Mouse (Mus musculus) E14TG2a.4 (cell line): ENCODE results near the gene Adgrl3.

ENCODE experiments used
- H3K27me3 ChIP-seq: 2 replicates; pipeline ENCODE4 v1.6.1; 2014; ENCODE audit warnings: low read length, control low read depth; ENCODE audit not compliant: insufficient read depth
- H3K36me3 ChIP-seq: 2 replicates; pipeline ENCODE4 v1.6.1; 2014; ENCODE audit warnings: low read length, control low read depth; ENCODE audit not compliant: insufficient read depth
- H3K4me1 ChIP-seq: replicated peaks from 2 replicates; pipeline ENCODE4 v1.6.1; 2014; ENCODE audit warnings: low read depth, low read length, control low read depth
- H3K4me3 ChIP-seq: replicated peaks from 2 replicates; pipeline ENCODE4 v1.5.1; 2014; ENCODE audit warnings: mild to moderate bottlenecking, low read length
- H3K9me3 ChIP-seq: 2 replicates; pipeline ENCODE4 v1.6.1; 2014; ENCODE audit warnings: low read length, control low read depth
- CTCF ChIP-seq: conservative IDR thresholded peaks from 2 replicates; pipeline ENCODE4 v1.5.1; 2014; ENCODE audit warnings: low read length
- NANOG ChIP-seq: IDR thresholded peaks from 2 replicates; pipeline ENCODE4 v1.6.1; 2014; ENCODE audit warnings: borderline replicate concordance, low read length, mixed read lengths
- POU5F1 ChIP-seq: IDR thresholded peaks from 2 replicates; pipeline ENCODE4 v1.6.1; 2014; ENCODE audit warnings: low read length, borderline replicate concordance

Gene Adgrl3

GRCm38 (mm10) chr5:81156281-81156680 lies 136.3 kb downstream of the Adgrl3 start:
- Histone ChIP-seq H3K27me3 (no peaks in the 10 kb centered on the region), H3K4me3 (no peak overlapping the region), H3K4me1 (peaks cover 5% of the 10 kb centered on the region; the same call in 1 of the 2 replicates), H3K36me3 (no peaks in the 10 kb centered on the region), H3K9me3 (no peaks in the 10 kb centered on the region)
- no peak for TF ChIP-seq POU5F1
- TF ChIP-seq CTCF, result no peak
- no peak for TF ChIP-seq NANOG

DNA sequence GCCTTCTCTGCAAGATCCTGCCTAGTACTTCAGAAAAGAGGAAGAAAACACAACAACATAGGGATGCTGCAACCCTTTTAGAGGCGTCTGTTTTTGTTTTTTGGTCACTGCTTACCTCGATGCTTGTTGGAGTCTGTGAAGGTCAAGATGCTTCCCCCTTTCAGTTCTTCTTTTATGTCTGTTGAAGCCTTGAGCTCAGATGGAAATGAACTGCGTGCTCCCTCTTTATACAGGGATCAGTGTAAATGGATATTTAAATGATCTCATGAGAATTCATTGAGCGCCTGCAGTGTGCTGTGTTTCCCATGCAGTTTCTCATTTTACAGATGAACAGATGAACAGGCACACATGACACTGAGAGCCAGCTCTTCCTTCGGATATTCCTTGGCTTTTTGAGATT lies 136.9 kb downstream of the Adgrl3 start:
- Histone ChIP-seq H3K4me3 (no peak overlapping the region), H3K4me1 (peaks cover 5% of the 10 kb centered on the region; the same call in 1 of the 2 replicates), H3K27me3 (no peaks in the 10 kb centered on the region), H3K36me3 (no peaks in the 10 kb centered on the region), H3K9me3 (no peaks in the 10 kb centered on the region)
- TF ChIP-seq CTCF (no peak), NANOG (no peak), POU5F1 (no peak)

DNA sequence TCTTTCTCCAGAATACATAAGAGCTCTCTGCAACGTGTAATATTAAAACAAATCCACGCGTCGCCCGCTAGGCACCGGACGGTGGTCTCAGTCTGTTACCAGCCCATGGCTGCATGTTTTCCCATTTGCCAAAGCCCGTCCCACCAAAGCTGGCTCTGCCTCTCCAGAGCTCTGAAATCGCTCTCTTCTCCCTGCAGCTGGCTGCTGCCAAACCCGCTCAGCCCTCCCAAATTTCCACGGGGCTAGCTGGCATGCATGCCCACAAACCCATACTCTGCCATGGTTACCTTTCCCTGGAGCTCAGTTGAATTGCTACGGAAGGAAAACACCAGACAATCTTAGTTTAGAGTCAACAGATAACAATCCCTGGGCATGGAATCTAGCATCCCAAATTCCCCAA lies 139.1 kb downstream of the Adgrl3 start:
- TF ChIP-seq CTCF, result no peak
- TF ChIP-seq NANOG, result no peak
- no peak for TF ChIP-seq POU5F1
- Histone ChIP-seq H3K36me3 (no peaks in the 10 kb centered on the region), H3K4me3 (no peak overlapping the region), H3K4me1 (peaks cover 5% of the 10 kb centered on the region; the same call in 1 of the 2 replicates), H3K9me3 (no peaks in the 10 kb centered on the region), H3K27me3 (no peaks in the 10 kb centered on the region)

GRCm38 (mm10) chr5:81160431-81160830 lies 140.5 kb downstream of the Adgrl3 start:
- Histone ChIP-seq H3K4me3 (no peak overlapping the region), H3K36me3 (no peaks in the 10 kb centered on the region), H3K27me3 (no peaks in the 10 kb centered on the region), H3K4me1 (0 out of 2 replicates have a peak, but pooled peaks cover under 1% of the 10 kb centered on the region), H3K9me3 (no peaks in the 10 kb centered on the region)
- TF ChIP-seq POU5F1, result no peak
- TF ChIP-seq CTCF, result no peak
- TF ChIP-seq NANOG, result no peak

DNA sequence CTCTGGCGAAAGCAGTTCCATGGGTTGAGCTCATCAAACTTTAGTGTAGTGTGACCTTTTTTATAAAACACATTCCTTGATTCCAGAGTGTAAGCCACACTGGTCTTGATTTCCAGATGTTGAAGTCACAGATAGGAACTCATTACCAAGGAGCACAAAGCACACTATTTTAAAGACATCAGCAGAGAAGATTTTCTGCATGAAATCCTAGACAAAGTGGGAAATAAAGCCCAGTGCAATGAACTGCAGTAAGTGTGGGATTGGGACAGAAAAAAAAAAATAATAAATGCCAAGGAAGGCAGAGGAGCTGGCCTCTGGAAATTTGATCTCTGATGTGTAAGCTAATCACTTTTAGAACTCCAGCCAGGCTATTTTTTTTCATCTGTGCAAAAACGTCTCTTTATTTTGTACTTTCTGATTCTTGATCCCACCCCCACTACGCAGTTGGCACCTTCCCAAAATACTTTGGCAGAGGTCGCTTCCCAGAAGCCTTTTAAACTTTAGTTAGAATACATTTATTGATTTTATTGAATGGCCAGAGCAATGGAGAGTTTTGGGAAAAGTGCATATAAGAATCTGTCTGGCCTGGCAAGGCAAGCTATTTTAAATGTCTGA lies 169.0 kb downstream of the Adgrl3 start:
- TF ChIP-seq POU5F1, result no peak
- TF ChIP-seq NANOG, result no peak
- no peak for TF ChIP-seq CTCF
- H3K27me3 ChIP-seq, result no peaks in the 10 kb centered on the region
- H3K4me3 ChIP-seq, result no peak overlapping the region
- H3K9me3 ChIP-seq, result no peaks in the 10 kb centered on the region
- no peaks in the 10 kb centered on the region for H3K4me1 ChIP-seq
- no peaks in the 10 kb centered on the region for H3K36me3 ChIP-seq

DNA sequence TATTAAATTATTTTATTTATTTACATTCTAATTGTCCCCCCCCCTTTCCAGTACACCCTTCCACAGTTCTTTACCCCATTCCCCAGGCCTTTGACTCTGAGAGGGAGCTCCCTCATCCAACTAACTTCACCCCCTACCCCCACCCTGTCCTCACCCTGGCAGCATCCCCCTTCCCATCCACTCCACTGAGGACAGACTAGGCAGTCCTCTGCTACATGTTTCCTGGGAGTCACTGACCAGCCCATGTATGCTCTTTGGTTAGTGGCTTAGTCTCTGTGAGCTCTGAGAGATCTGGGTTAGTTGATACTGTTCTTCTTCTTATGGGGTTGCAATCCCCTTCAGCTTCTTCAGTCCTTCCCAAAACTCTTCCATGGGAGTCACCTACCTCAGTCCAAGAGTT lies 180.4 kb downstream of the Adgrl3 start:
- no peaks in the 10 kb centered on the region for H3K36me3 ChIP-seq
- H3K4me1 ChIP-seq, result no peaks in the 10 kb centered on the region
- no peak overlapping the region for H3K4me3 ChIP-seq
- no peaks in the 10 kb centered on the region for H3K27me3 ChIP-seq
- TF ChIP-seq CTCF, result no peak
- TF ChIP-seq POU5F1, result no peak
- no peak for TF ChIP-seq NANOG
- no peaks in the 10 kb centered on the region for H3K9me3 ChIP-seq

GRCm38 (mm10) chr5:81201885-81202284 lies 181.9 kb downstream of the Adgrl3 start:
- Histone ChIP-seq H3K4me3 (no peak overlapping the region), H3K9me3 (no peaks in the 10 kb centered on the region), H3K36me3 (no peaks in the 10 kb centered on the region), H3K4me1 (no peaks in the 10 kb centered on the region), H3K27me3 (no peaks in the 10 kb centered on the region)
- TF ChIP-seq POU5F1 (no peak), NANOG (no peak), CTCF (no peak)

DNA sequence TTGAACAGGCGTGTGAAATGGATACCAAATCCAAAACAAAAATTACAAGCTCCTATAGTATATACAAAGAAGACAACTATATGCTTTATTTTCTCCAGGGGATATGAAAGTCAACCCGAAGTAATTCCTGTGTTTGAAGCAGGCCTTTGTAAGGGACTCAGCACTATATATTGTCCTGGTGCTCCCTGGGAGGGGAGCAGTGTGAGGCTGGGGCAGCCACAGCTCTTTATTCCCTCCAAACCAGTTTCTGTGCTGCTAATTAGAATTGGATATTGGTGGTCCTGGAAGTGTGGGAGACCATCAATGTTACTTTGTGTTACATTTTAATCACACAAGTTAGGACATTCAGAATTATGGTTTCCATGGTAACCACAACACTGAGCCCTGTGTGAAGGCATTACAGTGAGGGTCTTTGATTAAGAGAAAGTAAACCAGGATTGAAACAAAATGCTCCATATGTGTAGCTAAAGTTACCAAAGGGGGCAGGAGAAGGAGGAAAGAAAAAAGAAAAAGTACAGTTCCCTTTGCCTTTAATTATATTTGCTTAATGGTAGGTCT lies 198.6 kb downstream of the Adgrl3 start:
- Histone ChIP-seq H3K4me3 (no peak overlapping the region), H3K4me1 (no peaks in the 10 kb centered on the region), H3K9me3 (no peaks in the 10 kb centered on the region), H3K36me3 (no peaks in the 10 kb centered on the region), H3K27me3 (no peaks in the 10 kb centered on the region)
- no peak for TF ChIP-seq POU5F1
- no peak for TF ChIP-seq CTCF
- no peak for TF ChIP-seq NANOG
